Mouse (Mus musculus) forebrain, embryonic 11.5 days (tissue): ENCODE data around the gene Prdm12. TPM values are rescaled to one million over a fixed set of nuclear protein-coding genes. Genes with fewer than 3 reads are reported as not detected.

Experiments
- ATAC-seq: fragments of 200-750 bp; cut with Nextera tagmentation; replicated peaks from 2 replicates; pipeline ENCODE4 v1.8.0; 2017; ENCODE audit warnings: moderate TSS enrichment; ENCODE audit not compliant: low FRiP score
- DNase-seq: peaks from one replicate; pipeline ENCODE4 v3.0.0-alpha.2; 2017; ENCODE audit warnings: low spot score
- H3K27ac ChIP-seq: fragments of 300-500 bp; sonication (generic); 2 replicates; pipeline ENCODE4 v1.5.1; 2014; ENCODE audit warnings: low read depth, low read length
- H3K27me3 ChIP-seq: fragments of 300-500 bp; sonication (generic); 2 replicates; pipeline ENCODE4 v1.6.1; 2014; ENCODE audit warnings: mild to moderate bottlenecking, low read length, mixed read lengths; ENCODE audit not compliant: control insufficient read depth, insufficient read depth
- H3K36me3 ChIP-seq: fragments of 300-500 bp; sonication (generic); 2 replicates; pipeline ENCODE4 v1.6.1; 2014; ENCODE audit warnings: mild to moderate bottlenecking, low read length, moderate library complexity, mixed read lengths; ENCODE audit not compliant: control insufficient read depth, insufficient read depth
- H3K4me1 ChIP-seq: fragments of 300-500 bp; sonication (generic); replicated peaks from 2 replicates; pipeline ENCODE4 v1.6.1; 2014; ENCODE audit warnings: low read length, mixed read lengths; ENCODE audit not compliant: control insufficient read depth, insufficient read depth
- H3K4me2 ChIP-seq: fragments of 300-500 bp; sonication (generic); 2 replicates; pipeline ENCODE4 v1.6.1; 2014; ENCODE audit warnings: low read depth, mild to moderate bottlenecking, low read length, moderate library complexity, mixed read lengths; ENCODE audit not compliant: severe bottlenecking
- H3K4me3 ChIP-seq: fragments of 300-500 bp; sonication (generic); 2 replicates; pipeline ENCODE4 v1.5.1; 2014; ENCODE audit warnings: low read depth, low read length
- H3K9ac ChIP-seq: fragments of 300-500 bp; sonication (generic); 2 replicates; pipeline ENCODE4 v1.6.1; 2014; ENCODE audit warnings: low read length
- H3K9me3 ChIP-seq: fragments of 300-500 bp; sonication (generic); 2 replicates; pipeline ENCODE4 v1.6.1; 2016; ENCODE audit warnings: low read length, mixed read lengths; ENCODE audit not compliant: control insufficient read depth
- WGBS: fragments of 180-500 bp; shearing (Covaris S2); extraction: QIAGEN DNeasy Blood & Tissue Kit; methylation state at CpG from one replicate; pipeline ENCODE4 v1.1.7; 2014; 5-methylcytosine and 5-hydroxymethylcytosine counted together
- polyA plus RNA-seq: library from polyadenylated mRNA; unstranded; fragments of >200 nt; fragmentation: Nextera tagmentation; extraction: Ambion mirVana; gene quantifications from 2 replicates; pipeline ENCODE4 v1.2.1, GENCODE M21; 2014

The Prdm12 gene
- 3.9 and 4.1 TPM in 2 replicates for polyA plus RNA-seq

GRCm38 (mm10) chr2:31639901-31640608 lies at the start of gene Prdm12:
TSS of gene Prdm12 (plus strand) at chr2:31640037.
- no peaks in the 10 kb centered on the region for H3K36me3 ChIP-seq
- peaks cover 96% of the 10 kb centered on the region for H3K27me3 ChIP-seq
- H3K4me2 ChIP-seq = peak within 1 kb of the TSS; percentile 32
- H3K9me3 ChIP-seq = no peaks in the 10 kb centered on the region
- ATAC-seq = no peak
- under 1% methylated on average over 41 of the region's 41 CpGs for WGBS
- H3K9ac ChIP-seq = peak within 1 kb of the TSS; percentile 35
- peak; percentile 68 for DNase-seq
- H3K27ac ChIP-seq = peak within 1 kb of the TSS; percentile 64; the same call in 1 of the 2 replicates
- H3K4me1 ChIP-seq = peaks cover 46% of the 10 kb centered on the region
- H3K4me3 ChIP-seq = peak within 1 kb of the TSS; percentile 29

GRCm38 (mm10) chr2:31591799-31592484 lies 47.9 kb upstream of the Prdm12 start:
- Histone ChIP-seq H3K27me3 (no peaks in the 10 kb centered on the region), H3K4me1 (no peaks in the 10 kb centered on the region), H3K9me3 (no peaks in the 10 kb centered on the region), H3K4me2 (no peak overlapping the region), H3K4me3 (no peak overlapping the region), H3K9ac (no peak overlapping the region), H3K27ac (no peak overlapping the region), H3K36me3 (no peaks in the 10 kb centered on the region; the same call in 1 of the 2 replicates)
- DNase-seq (no peak), ATAC-seq (no peak)
- 89% methylated on average over 9 of the region's 9 CpGs for WGBS

DNA sequence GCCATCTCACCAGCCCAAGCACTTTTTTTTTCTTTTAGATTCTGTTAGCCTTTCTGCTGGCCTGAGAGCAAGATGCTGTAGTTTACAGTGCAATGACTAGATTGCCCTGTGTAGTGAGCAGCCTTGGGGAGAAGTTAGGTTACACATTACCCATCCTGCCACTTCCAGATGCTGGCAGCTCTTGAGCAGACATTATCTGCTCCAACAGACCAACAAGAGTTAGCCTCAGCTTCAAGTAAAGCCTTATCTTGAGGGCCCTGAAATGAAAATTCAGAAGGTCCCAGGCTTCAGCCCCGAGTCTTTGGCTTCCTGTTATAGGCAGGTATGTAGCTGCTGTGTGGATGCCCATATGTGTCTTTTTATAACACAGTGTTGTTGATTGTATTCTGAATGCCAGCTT lies 32.3 kb upstream of the Prdm12 start:
- WGBS = 80% methylated on average over 1 of the region's 1 CpGs
- no peak overlapping the region for H3K4me2 ChIP-seq
- ATAC-seq (no peak), DNase-seq (no peak)
- H3K4me3 ChIP-seq = no peak overlapping the region
- no peaks in the 10 kb centered on the region for H3K9me3 ChIP-seq
- no peak overlapping the region for H3K27ac ChIP-seq
- H3K36me3 ChIP-seq = peaks cover 8% of the 10 kb centered on the region
- no peaks in the 10 kb centered on the region for H3K27me3 ChIP-seq
- H3K4me1 ChIP-seq = peaks cover 6% of the 10 kb centered on the region; the same call in 1 of the 2 replicates
- no peak overlapping the region for H3K9ac ChIP-seq

- Histone ChIP-seq H3K4me3 (no peak overlapping the region), H3K9ac (no peak overlapping the region), H3K27me3 (no peaks in the 10 kb centered on the region), H3K4me1 (peaks cover 6% of the 10 kb centered on the region; the same call in 1 of the 2 replicates), H3K27ac (no peak overlapping the region), H3K4me2 (no peak overlapping the region), H3K36me3 (peaks cover 10% of the 10 kb centered on the region), H3K9me3 (no peaks in the 10 kb centered on the region)
- ATAC-seq = no peak
- WGBS = 65% methylated on average over 7 of the region's 7 CpGs
- DNase-seq = no peak
These were observed 30.0 kb upstream of the Prdm12 start for GRCm38 (mm10) chr2:31609859-31610261.

DNA sequence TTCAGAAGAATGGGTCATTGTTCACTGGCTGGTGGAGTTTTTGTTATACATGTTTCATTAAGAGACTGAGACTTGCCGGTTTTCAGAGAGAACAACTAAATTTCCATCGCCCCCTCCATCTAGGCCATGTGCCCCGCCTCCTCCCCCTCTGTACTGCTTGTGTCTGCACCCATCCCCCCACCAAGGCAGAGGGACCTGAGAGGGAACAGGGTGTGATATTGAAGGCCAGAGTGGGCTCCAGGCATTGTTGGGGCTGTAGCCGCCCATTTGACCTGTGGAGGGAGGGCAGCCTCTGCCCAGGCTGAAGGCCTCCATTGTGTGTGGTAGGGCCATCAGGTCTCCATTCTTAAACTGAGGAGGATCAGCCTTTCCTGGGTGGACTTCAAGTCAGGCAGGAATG lies 28.9 kb upstream of the Prdm12 start:
- ATAC-seq (no peak), DNase-seq (no peak)
- Histone ChIP-seq H3K4me1 (peaks cover 6% of the 10 kb centered on the region; the same call in 1 of the 2 replicates), H3K9ac (no peak overlapping the region), H3K9me3 (no peaks in the 10 kb centered on the region), H3K36me3 (peaks cover 10% of the 10 kb centered on the region), H3K27me3 (no peaks in the 10 kb centered on the region), H3K27ac (no peak overlapping the region), H3K4me2 (no peak overlapping the region), H3K4me3 (no peak overlapping the region)
- 53% methylated on average over 4 of the region's 4 CpGs for WGBS

- ATAC-seq (no peak), DNase-seq (no peak)
- Histone ChIP-seq H3K4me1 (peaks cover 6% of the 10 kb centered on the region; the same call in 1 of the 2 replicates), H3K9me3 (no peaks in the 10 kb centered on the region), H3K27ac (no peak overlapping the region), H3K27me3 (no peaks in the 10 kb centered on the region), H3K36me3 (peaks cover 10% of the 10 kb centered on the region), H3K4me3 (no peak overlapping the region), H3K9ac (no peak overlapping the region), H3K4me2 (no peak overlapping the region)
- WGBS = 84% methylated on average over 8 of the region's 8 CpGs
These were observed 28.4 kb upstream of the Prdm12 start for GRCm38 (mm10) chr2:31611400-31611799.

DNA sequence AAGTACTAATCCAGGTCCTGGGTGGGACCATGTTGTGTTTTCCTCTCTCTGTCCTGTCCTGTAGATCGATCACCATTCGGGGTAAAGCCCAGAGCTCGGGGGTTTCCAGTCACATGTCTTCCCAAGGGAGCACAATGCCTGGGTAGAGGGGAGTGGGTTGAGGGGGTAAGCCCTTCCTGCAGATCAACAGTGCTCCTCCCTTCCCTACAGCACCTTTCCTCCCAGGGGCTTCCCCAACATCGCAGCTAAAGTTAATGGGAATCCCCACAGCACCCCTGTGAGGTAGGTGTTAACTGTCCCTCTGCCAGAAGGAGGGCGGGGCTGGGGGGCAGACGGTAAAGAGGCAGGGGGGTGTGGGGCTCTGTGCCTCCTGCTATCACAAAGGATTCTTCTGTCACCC lies 27.2 kb upstream of the Prdm12 start:
- Histone ChIP-seq H3K9ac (no peak overlapping the region), H3K9me3 (no peaks in the 10 kb centered on the region), H3K4me3 (no peak overlapping the region), H3K27ac (no peak overlapping the region), H3K27me3 (no peaks in the 10 kb centered on the region), H3K4me2 (no peak overlapping the region), H3K36me3 (peaks cover 10% of the 10 kb centered on the region), H3K4me1 (peaks cover 6% of the 10 kb centered on the region; the same call in 1 of the 2 replicates)
- 94% methylated on average over 6 of the region's 6 CpGs for WGBS
- no peak for ATAC-seq
- no peak for DNase-seq

- H3K4me2 ChIP-seq = no peak overlapping the region
- H3K9me3 ChIP-seq = no peaks in the 10 kb centered on the region
- H3K9ac ChIP-seq = no peak overlapping the region
- H3K27me3 ChIP-seq = no peaks in the 10 kb centered on the region
- ATAC-seq (no peak), DNase-seq (no peak)
- H3K27ac ChIP-seq = no peak overlapping the region
- peaks cover 6% of the 10 kb centered on the region; the same call in 1 of the 2 replicates for H3K4me1 ChIP-seq
- 85% methylated on average over 7 of the region's 7 CpGs for WGBS
- no peak overlapping the region for H3K4me3 ChIP-seq
- peaks cover 10% of the 10 kb centered on the region for H3K36me3 ChIP-seq
These were observed 26.1 kb upstream of the Prdm12 start for GRCm38 (mm10) chr2:31613781-31614180.
